Mouse (Mus musculus): Measurements from ENCODE around the gene A630073D07Rik. TPM values are rescaled to one million over a fixed set of nuclear protein-coding genes. Genes with fewer than 3 reads are reported as not detected.
"Not testable (repeated sequence)": the region's sequence is repeated elsewhere in the genome, so short reads cannot be mapped to it uniquely, and the experiment has no call there.

A630073D07Rik gene
- total and polyA plus RNA-seq, 3 experiments, result not detected

- no peaks in the 10 kb centered on the region for H3K27me3 ChIP-seq (replicated peaks)
- H3K9ac ChIP-seq (ENCODE audit: insufficient read depth, low read depth), result no peak within 1 kb of the TSS
- dilution Hi-C loops (cut with MboI; ENCODE audit: extremely low pct_ligation_motif_present, extremely low pct_unique_long_range_greater_than_20kb, low sequenced_read_pairs) (no loop called here), in situ Hi-C loops (cut with MboI; ENCODE audit: low pct_ligation_motif_present, low pct_unique_long_range_greater_than_20kb, low sequenced_read_pairs) (no loop called here)
- H3K4me3 ChIP-seq (replicated peaks in 1 of 3; ENCODE audit: low read depth in 2 of 3, low read length in 2 of 3, poor library complexity in 1 of 3), result no peak within 1 kb of the TSS
- TF ChIP-seq MAZ (IDR thresholded peaks at IDR 0.05; ENCODE audit: low read depth, low read length) (no peak), BHLHE40 (IDR thresholded peaks at IDR 0.05; ENCODE audit: low read depth, low read length) (no peak), MAX (IDR thresholded peaks at IDR 0.05; ENCODE audit: low read length) (no peak), USF2 (conservative IDR thresholded peaks at IDR 0.05; ENCODE audit: low read depth, low read length) (no peak), E2F4 (IDR thresholded peaks at IDR 0.05; ENCODE audit: insufficient replicate concordance, low read depth, low read length) (no peak), JUND (conservative IDR thresholded peaks at IDR 0.05; ENCODE audit: low read depth, low read length) (no peak), ZKSCAN1 (IDR thresholded peaks at IDR 0.05; ENCODE audit: borderline replicate concordance, low read depth, low read length) (no peak), HCFC1 (IDR thresholded peaks at IDR 0.05; ENCODE audit: low read depth, low read length) (no peak), GABPA (IDR thresholded peaks at IDR 0.05; ENCODE audit: insufficient replicate concordance, low read depth, low read length) (no peak), PAX5 (IDR thresholded peaks at IDR 0.05; ENCODE audit: low read length) (no peak), MAFK (IDR thresholded peaks at IDR 0.05; ENCODE audit: insufficient replicate concordance, low read length) (no peak), RCOR1 (conservative IDR thresholded peaks at IDR 0.05; ENCODE audit: low read depth, low read length) (no peak)
- no peaks in the 10 kb centered on the region for H3K79me2 ChIP-seq (replicated peaks; ENCODE audit: control insufficient read depth, extremely low read depth, insufficient read depth, poor library complexity, severe bottlenecking)
- peaks cover 14% of the 10 kb centered on the region for H3K9me3 ChIP-seq (replicated peaks; ENCODE audit: low read length)
- no peaks in the 10 kb centered on the region for H3K36me3 ChIP-seq (replicated peaks in 1 of 2; ENCODE audit: control insufficient read depth in 1 of 2, insufficient read depth in 1 of 2, low read length in 1 of 2)
- no peak within 1 kb of the TSS for H3K4me2 ChIP-seq (ENCODE audit: insufficient read depth, low read depth, poor library complexity, severe bottlenecking)
- H3K27ac ChIP-seq (ENCODE audit: insufficient read depth, low read depth), result no peak within 1 kb of the TSS
- no peak for DNase-seq (ENCODE audit: extremely low read depth)
- H3K4me1 ChIP-seq (ENCODE audit: control insufficient read depth in 1 of 2, insufficient read depth in 2 of 2), result no peaks in the 10 kb centered on the region
Measured at GRCm38 (mm10) chr6:132656653-132657052, 5.3 kb upstream of the A630073D07Rik start, which contains the start of gene Tas2r120. Gene Tas2r120 (plus strand): TSS chr6:132656953.

- H3K27ac ChIP-seq (ENCODE audit: insufficient read depth, low read depth), result no peak overlapping the region
- H3K4me1 ChIP-seq (ENCODE audit: control insufficient read depth in 1 of 2, insufficient read depth in 2 of 2), result no peaks in the 10 kb centered on the region
- no peaks in the 10 kb centered on the region for H3K36me3 ChIP-seq (replicated peaks in 1 of 2; ENCODE audit: control insufficient read depth in 1 of 2, insufficient read depth in 1 of 2, low read length in 1 of 2)
- peaks cover 5% of the 10 kb centered on the region for H3K9me3 ChIP-seq (replicated peaks; ENCODE audit: low read length)
- peak; percentile 32 for TF ChIP-seq RAD21 (IDR thresholded peaks at IDR 0.05; ENCODE audit: low read depth, low read length)
- no peak for TF ChIP-seq JUN (IDR thresholded peaks at IDR 0.05; ENCODE audit: insufficient read depth, low read depth, low read length)
- no peak for TF ChIP-seq ELF1 (IDR thresholded peaks at IDR 0.05; ENCODE audit: low read depth, low read length)
- no peak for TF ChIP-seq POLR2A (IDR thresholded peaks at IDR 0.05; ENCODE audit: low read depth, low read length)
- no peak for TF ChIP-seq MXI1 (IDR thresholded peaks at IDR 0.05; ENCODE audit: low read depth, low read length)
- TF ChIP-seq CTCF (conservative IDR thresholded peaks at IDR 0.05 in 1 of 2, IDR thresholded peaks at IDR 0.05 in 1 of 2; ENCODE audit: low read depth in 2 of 2, low read length in 2 of 2), result peak; percentile 11 to 39; a peak in 2 of 4 replicates
- TF ChIP-seq PAX5 (IDR thresholded peaks at IDR 0.05; ENCODE audit: low read length), result no peak
- H3K27me3 ChIP-seq (replicated peaks), result no peaks in the 10 kb centered on the region
- H3K4me2 ChIP-seq (ENCODE audit: insufficient read depth, low read depth, poor library complexity, severe bottlenecking), result no peak overlapping the region
- H3K9ac ChIP-seq (ENCODE audit: insufficient read depth, low read depth), result no peak overlapping the region
- no peak overlapping the region for H3K4me3 ChIP-seq (replicated peaks in 1 of 3; ENCODE audit: low read depth in 2 of 3, low read length in 2 of 3, poor library complexity in 1 of 3)
- H3K79me2 ChIP-seq (replicated peaks; ENCODE audit: control insufficient read depth, extremely low read depth, insufficient read depth, poor library complexity, severe bottlenecking), result no peaks in the 10 kb centered on the region
- in situ Hi-C loops (cut with MboI; ENCODE audit: low pct_ligation_motif_present, low pct_unique_long_range_greater_than_20kb, low sequenced_read_pairs), result no loop called here
- peak; percentile 10 for DNase-seq (ENCODE audit: extremely low read depth)
- dilution Hi-C loops (cut with MboI; ENCODE audit: extremely low pct_ligation_motif_present, extremely low pct_unique_long_range_greater_than_20kb, low sequenced_read_pairs), result no loop called here
Measured at GRCm38 (mm10) chr6:132649399-132649798, 1.9 kb downstream of the A630073D07Rik start.

- H3K9me3 ChIP-seq (replicated peaks; ENCODE audit: low read length); H3K27me3 ChIP-seq (replicated peaks); dilution Hi-C loops (cut with MboI; ENCODE audit: extremely low pct_ligation_motif_present, extremely low pct_unique_long_range_greater_than_20kb, low sequenced_read_pairs); H3K27ac ChIP-seq (ENCODE audit: insufficient read depth, low read depth); H3K9ac ChIP-seq (ENCODE audit: insufficient read depth, low read depth); H3K4me3 ChIP-seq (replicated peaks in 1 of 3; ENCODE audit: low read depth in 2 of 3, low read length in 2 of 3, poor library complexity in 1 of 3); H3K4me2 ChIP-seq (ENCODE audit: insufficient read depth, low read depth, poor library complexity, severe bottlenecking); H3K79me2 ChIP-seq (replicated peaks; ENCODE audit: control insufficient read depth, extremely low read depth, insufficient read depth, poor library complexity, severe bottlenecking); H3K36me3 ChIP-seq (replicated peaks in 1 of 2; ENCODE audit: control insufficient read depth in 1 of 2, insufficient read depth in 1 of 2, low read length in 1 of 2); H3K4me1 ChIP-seq (ENCODE audit: control insufficient read depth in 1 of 2, insufficient read depth in 2 of 2); DNase-seq (ENCODE audit: extremely low read depth); in situ Hi-C loops (cut with MboI; ENCODE audit: low pct_ligation_motif_present, low pct_unique_long_range_greater_than_20kb, low sequenced_read_pairs): not testable (repeated sequence)
Measured at GRCm38 (mm10) chr6:132595613-132596012, 55.7 kb downstream of the A630073D07Rik start, which contains the start of gene Prp2. Gene Prp2 (plus strand): TSS chr6:132595913.
